Mouse (Mus musculus): Measurements from ENCODE around the gene Fgf3.

DNA sequence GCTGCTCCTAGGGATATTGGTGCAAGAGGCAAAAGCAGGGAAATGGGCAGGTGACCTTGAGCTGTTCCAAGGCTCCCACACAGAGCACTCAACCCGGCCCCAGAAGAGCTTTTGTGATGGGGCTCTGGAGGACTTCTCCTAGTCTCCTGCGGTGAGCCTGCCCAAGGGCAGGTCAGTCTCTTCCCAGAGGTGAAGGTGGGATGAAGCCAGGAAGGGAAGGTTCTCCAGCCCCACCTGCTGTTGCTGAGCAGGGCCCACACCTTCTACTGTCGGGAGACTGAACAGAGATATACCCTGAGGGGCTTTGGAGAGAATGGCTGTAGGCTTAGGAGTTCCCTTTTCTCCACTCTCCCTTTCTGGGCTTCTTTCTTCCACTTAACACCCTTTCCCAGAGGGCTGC, 13.4 kb downstream of the Fgf3 start:
- TF ChIP-seq CTCF (IDR thresholded peaks at IDR 0.05; ENCODE audit: low read depth, low read length) (peak; percentile 49), POLR2A (IDR thresholded peaks at IDR 0.05; ENCODE audit: insufficient read depth, low read length) (no peak), EP300 (IDR thresholded peaks at IDR 0.05; ENCODE audit: insufficient read depth, low read depth, low read length) (peak; percentile 98)
